Mouse (Mus musculus) megakaryocyte, adult 5-6 weeks (primary cell): Measurements from ENCODE around the gene Map6. TPM values are rescaled to one million over a fixed set of nuclear protein-coding genes. Genes with fewer than 3 reads are reported as not detected.

Experiments used
- ATAC-seq: 2 replicates; pipeline ENCODE4 v1.8.0; 2016; ENCODE audit warnings: mild to moderate bottlenecking, inconsistent platforms; ENCODE audit not compliant: poor library complexity, severe bottlenecking
- total RNA-seq, 2 experiments: library from RNA; stranded (forward) in 1 of 2; stranded (reverse) in 1 of 2; fragments of 153-499, 151-499 nt in 1 of 2; fragments of 221-1000, 200-1000 nt in 1 of 2; gene quantifications; 2 replicates each; pipeline versions ENCODE4 v1.2.3 to v1.2.4; 2015 to 2017

Map6 gene
- total RNA-seq, 2 experiments from 2014 or later: 0.07 to 0.22 TPM

GRCm38 (mm10) chr7:99312671-99313143 lies 45.5 kb downstream of the Map6 start:
- no peak for ATAC-seq

- no peak for ATAC-seq
These were observed 46.0 kb downstream of the Map6 start for GRCm38 (mm10) chr7:99313253-99313652.

- ATAC-seq: peak; percentile 88
These were observed 47.3 kb downstream of the Map6 start for GRCm38 (mm10) chr7:99314565-99314964.

- ATAC-seq: no peak
These were observed 49.0 kb downstream of the Map6 start for GRCm38 (mm10) chr7:99316207-99316606.

GRCm38 (mm10) chr7:99317475-99317874 lies 50.2 kb downstream of the Map6 start:
- ATAC-seq: no peak

- ATAC-seq: no peak
These were observed 53.3 kb downstream of the Map6 start for GRCm38 (mm10) chr7:99320524-99320923.

- ATAC-seq: no peak
These were observed 55.6 kb downstream of the Map6 start for GRCm38 (mm10) chr7:99322691-99323320.

- no peak for ATAC-seq
These were observed 56.1 kb downstream of the Map6 start for GRCm38 (mm10) chr7:99323321-99323700.

GRCm38 (mm10) chr7:99324810-99325209 lies 57.6 kb downstream of the Map6 start:
- no peak for ATAC-seq

GRCm38 (mm10) chr7:99326128-99326527 lies 58.9 kb downstream of the Map6 start:
- ATAC-seq: no peak

- ATAC-seq: no peak
These were observed 61.6 kb downstream of the Map6 start for GRCm38 (mm10) chr7:99328847-99329246.

- no peak for ATAC-seq
These were observed 62.8 kb downstream of the Map6 start for GRCm38 (mm10) chr7:99330012-99330411.

GRCm38 (mm10) chr7:99332774-99333480 lies 65.7 kb downstream of the Map6 start:
- ATAC-seq: no peak; the same call in 1 of the 2 replicates

- ATAC-seq: no peak
These were observed 73.5 kb downstream of the Map6 start for GRCm38 (mm10) chr7:99340736-99341135.

- ATAC-seq: no peak
These were observed 76.3 kb downstream of the Map6 start for GRCm38 (mm10) chr7:99343577-99343976.

GRCm38 (mm10) chr7:99347268-99347667 lies 80.0 kb downstream of the Map6 start:
- ATAC-seq: no peak

GRCm38 (mm10) chr7:99348883-99349282 lies 81.6 kb downstream of the Map6 start:
- no peak for ATAC-seq

- ATAC-seq: no peak
These were observed 82.8 kb downstream of the Map6 start for GRCm38 (mm10) chr7:99349782-99350720.

- no peak for ATAC-seq
These were observed 84.0 kb downstream of the Map6 start for GRCm38 (mm10) chr7:99351104-99351801.

- no peak for ATAC-seq
These were observed 84.7 kb downstream of the Map6 start for GRCm38 (mm10) chr7:99351802-99352517.
